Mouse (Mus musculus): ENCODE data around the gene Mme. TPM values are rescaled to one million over a fixed set of nuclear protein-coding genes. Genes with fewer than 3 reads are reported as not detected.

Mme gene
- 3.3 and 11.2 TPM in 2 replicates for polyA plus RNA-seq (2012; rRNA removed)

GRCm38 (mm10) chr3:63241099-63241587 lies at the start of gene Mme:
Mme (plus strand) TSS chr3:63241537.

Other genes starting within 250 kb of the Mme start
- not detected in 2 replicates for gene Gm34302, start 242.3 kb downstream of the Mme start, polyA plus RNA-seq (2012; rRNA removed)

Measured in central nervous system, embryonic 14 days (tissue).